Mouse (Mus musculus) T-helper 1 cell (primary cell): ENCODE measurements at regions not wholly inside any gene's neighbourhood (a gene's known extent, or its start where the extent isn't known, plus 50 kb on each side); places are given as distances from the start of the nearest gene placed in this dataset.

Source experiments
- in situ Hi-C: fragments of 300-600 bp; cut with MboI, MseI; formaldehyde crosslinking; loops from one replicate; pipeline ENCODE4 v1.15.1; 2025; ENCODE audit warnings: high pct_unique_total_duplicates

DNA sequence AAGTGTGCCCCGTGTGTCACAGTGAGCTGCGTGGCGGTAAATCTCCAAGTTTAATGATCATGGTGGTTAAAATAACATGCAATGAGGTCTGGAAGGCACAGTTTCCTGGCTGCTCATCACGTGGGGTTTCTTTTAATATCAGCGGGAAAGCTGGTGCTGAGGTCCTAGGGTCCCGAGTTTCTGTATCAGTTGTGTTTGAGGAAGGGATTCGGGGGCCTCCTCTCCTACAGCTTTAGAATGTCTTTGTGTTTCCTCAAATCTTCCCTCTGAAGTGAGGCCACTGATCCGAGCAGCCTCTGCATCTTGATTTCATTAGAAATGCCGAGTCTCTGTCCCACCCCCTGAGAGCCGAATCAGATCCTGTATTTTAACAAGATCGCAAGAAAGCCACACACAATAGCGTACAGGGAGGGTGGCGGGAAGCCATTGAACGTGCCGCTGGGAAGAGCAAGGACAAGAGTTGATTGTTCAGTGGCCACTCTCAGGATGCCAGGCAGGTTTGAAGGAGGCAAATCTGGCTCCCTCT is 215.5 kb downstream of the Ppp4r2 start:
- in situ Hi-C loops: no loop called here

DNA sequence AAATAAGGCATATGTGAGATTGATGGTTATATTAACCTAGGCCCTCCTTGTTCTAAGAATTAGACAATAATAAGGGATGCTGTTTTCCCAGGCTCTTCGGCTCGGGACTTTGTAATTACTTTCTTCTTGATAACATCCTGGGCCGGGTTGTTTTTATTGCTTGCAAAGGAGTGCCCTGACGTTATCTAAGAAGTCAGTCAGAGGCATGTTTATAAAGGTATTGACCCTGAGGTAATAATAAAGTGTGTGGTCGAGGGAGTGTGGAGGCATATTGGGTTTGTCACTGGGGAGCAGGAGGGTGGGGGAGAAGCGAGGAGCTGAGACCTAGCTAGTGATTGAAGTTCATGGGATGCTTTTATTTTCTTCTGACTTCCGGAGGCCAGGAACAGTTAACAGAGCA is 221.5 kb downstream of the Ppp4r2 start:
- in situ Hi-C loops: no loop called here

DNA sequence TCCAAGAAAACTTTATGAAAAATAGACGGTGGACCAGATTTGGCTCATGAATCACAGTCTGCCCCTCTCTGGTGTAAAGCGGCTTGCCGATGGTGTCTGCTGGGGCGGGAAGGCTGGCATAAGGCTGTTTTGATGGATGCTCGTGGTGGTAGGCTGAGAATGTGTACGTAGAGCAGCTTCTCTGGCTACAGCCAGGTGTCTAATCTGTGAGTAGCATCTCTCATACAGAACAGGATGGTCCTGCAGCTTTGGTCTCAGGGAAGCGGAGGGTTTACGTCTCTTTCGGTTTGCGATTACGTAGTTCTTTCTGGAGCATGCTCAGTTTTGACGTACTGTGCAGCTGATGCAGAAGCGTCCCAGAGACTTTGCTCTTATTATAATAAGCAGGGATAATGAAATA is 222.9 kb downstream of the Ppp4r2 start:
- in situ Hi-C loops: no loop called here

DNA sequence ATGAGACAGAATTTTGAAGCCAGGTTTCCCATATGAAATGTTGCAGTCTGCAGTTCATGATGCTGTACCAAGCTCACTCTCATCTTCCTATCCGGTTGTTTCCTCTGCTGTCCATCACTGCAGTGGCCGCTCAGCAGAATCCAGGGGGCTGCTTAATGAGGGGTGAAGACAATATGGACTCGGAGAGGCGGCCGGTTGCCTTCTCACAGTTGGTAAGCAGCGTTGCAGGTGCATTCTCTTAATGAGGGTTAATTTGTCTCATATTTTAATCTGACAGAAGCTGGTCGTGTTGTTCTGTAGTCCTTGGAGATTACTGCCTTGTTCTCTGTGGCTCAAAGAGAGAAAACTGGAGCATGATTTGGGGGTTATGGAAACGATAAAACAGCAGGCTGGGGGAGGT is 225.6 kb downstream of the Ppp4r2 start:
- in situ Hi-C loops: no loop called here

DNA sequence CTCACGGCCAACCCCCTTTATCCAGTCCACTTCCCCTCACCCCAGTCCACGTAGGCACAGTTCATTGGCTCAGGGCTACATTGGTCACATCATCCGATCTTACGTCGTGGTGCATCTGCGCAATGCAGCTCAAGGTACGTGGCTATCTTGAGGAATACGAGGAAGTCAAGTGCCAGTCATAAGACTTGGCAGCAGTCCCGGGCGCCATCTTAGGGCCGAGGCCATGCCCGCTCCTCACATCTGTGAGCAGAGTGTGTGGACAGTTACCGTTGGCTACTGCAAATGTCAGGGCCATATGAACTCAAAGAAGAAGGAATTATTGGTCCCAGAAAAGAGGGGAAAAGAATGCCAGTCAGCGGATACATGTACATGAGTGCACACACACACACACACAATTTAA is 228.8 kb downstream of the Ppp4r2 start:
- in situ Hi-C loops: no loop called here

DNA sequence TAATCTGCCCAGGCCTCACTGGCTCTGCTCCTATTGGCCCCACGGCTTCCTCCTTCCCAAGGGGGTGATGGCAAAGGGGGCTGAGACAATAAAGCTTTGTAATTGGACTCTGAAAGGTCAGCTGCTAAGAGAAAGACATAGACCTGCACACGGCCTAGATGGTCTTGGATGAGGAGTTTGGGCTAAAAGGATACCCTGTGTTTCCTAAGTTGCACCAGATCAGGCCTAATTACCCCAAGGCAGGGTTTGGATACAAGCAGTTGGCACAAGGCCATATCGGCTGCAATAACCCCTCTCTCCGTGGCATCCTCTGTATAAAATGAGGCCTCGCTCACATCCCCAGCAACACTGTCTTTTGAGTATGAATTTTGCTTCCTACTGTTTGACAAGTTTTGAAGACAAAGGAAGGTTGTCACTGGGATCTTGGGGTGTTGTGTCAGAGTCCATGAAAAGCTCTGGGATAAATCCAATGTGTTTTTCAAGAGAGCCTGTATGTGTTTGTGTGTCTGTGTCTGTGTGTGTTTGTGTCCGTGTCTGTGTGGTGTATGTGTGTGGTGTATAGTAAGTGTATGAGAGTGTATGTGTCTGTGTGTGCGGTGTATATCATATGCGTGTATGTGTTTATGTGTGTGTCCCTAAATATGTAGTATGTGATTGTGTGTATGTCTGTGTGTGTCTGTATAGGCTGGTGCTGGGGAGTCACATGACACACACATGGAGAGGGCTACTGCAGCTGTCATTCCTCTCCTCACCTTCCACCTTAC is 242.5 kb downstream of the Ppp4r2 start:
- in situ Hi-C loops: no loop called here

DNA sequence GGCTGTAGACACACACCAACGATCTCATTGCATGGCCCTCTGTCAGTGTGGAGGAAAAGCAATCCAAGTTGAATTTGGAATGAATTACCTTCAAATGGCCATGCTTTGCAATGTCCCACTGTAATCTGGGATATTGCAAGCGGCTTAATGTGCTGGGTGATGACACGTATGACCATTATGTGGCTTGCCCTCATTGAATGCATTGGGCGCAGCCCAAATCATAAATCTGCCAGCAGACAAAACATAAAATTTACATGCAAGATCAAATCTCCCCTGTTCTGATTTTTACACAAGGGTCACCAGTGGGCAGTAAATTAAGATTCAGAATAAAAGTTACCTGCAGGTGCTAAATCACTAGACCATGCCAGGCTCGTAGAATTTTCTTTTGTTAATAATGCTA is 244.9 kb downstream of the Ppp4r2 start:
- in situ Hi-C loops: no loop called here

DNA sequence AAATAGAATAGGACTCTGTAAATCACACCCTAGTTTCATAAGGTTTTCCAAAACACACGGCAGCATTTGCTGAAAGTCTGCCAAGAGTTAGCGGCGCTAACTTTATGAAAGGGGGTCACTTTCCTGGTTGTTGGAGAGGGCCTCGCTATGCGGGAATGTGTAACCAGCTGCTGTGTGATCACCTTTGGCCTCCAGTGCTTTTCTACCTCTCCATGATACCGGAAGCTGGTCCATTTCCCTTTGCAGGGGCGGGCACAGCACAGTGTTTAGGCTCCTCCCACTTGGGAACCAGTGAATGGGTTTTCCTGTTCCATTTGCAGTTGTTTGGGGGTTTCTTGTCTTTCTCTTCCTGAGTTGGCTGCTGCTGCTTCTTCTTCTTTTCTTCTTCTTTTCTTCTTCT is 250.3 kb downstream of the Ppp4r2 start:
- in situ Hi-C loops: loop anchor here (10.0 kb wide), 1 partner anchor 1049 kb away; no protein-coding TSS in a partner anchor

DNA sequence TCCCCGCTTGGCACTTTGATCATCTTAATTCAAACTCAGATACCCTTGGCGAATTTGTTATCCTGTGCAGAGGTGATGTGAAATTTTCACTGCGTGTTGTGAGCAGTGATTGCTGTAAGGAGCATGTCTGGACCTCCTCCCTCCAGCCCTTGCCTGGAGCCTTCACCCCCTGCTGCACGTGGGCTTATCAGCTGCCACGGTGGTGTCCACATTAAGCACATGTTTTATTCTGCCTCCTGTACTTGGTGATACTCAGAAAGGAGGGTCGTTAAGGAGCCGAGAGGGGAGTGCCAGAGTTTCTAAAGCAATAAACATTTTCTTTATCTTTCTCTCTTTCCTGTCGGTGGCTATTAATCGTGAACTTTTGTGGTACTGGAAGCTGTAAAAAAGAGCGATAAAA is 258.8 kb downstream of the Ppp4r2 start:
- in situ Hi-C loops: no loop called here
